Mouse (Mus musculus): Measurements from ENCODE around the gene Prkca. TPM values are rescaled to one million over a fixed set of nuclear protein-coding genes. Genes with fewer than 3 reads are reported as not detected.

The Prkca gene
- polyA plus RNA-seq, 1 experiment from 2014 or later = 8.6 TPM

- Histone ChIP-seq H3K9me3 (no peaks in the 10 kb centered on the region), H3K4me1 (replicated peaks) (no peaks in the 10 kb centered on the region), H3K4me3 (no peak overlapping the region), H3K27me3 (no peaks in the 10 kb centered on the region), H3K36me3 (no peaks in the 10 kb centered on the region), H3K27ac (replicated peaks) (no peak overlapping the region), H3K4me2 (no peak overlapping the region), H3K9ac (no peak overlapping the region)
- 81% methylated on average over 5 of the region's 5 CpGs for WGBS
- ATAC-seq (ENCODE audit: low FRiP score, low read depth) = no peak
Observed at GRCm38 (mm10) chr11:108309791-108310190, 33.9 kb downstream of the Prkca start.

GRCm38 (mm10) chr11:108308253-108308652, 35.5 kb downstream of the Prkca start:
- 96% methylated on average over 5 of the region's 5 CpGs for WGBS
- H3K4me3 ChIP-seq = no peak overlapping the region
- no peak overlapping the region for H3K9ac ChIP-seq
- H3K27ac ChIP-seq (replicated peaks) = no peak overlapping the region
- H3K9me3 ChIP-seq = no peaks in the 10 kb centered on the region
- H3K36me3 ChIP-seq = no peaks in the 10 kb centered on the region
- no peaks in the 10 kb centered on the region for H3K27me3 ChIP-seq
- no peak for ATAC-seq (ENCODE audit: low FRiP score, low read depth)
- no peak overlapping the region for H3K4me2 ChIP-seq
- H3K4me1 ChIP-seq (replicated peaks) = no peaks in the 10 kb centered on the region

- Histone ChIP-seq H3K27ac (replicated peaks) (no peak overlapping the region), H3K4me2 (no peak overlapping the region), H3K9ac (no peak overlapping the region), H3K27me3 (no peaks in the 10 kb centered on the region), H3K36me3 (no peaks in the 10 kb centered on the region), H3K4me1 (replicated peaks) (no peaks in the 10 kb centered on the region), H3K4me3 (no peak overlapping the region), H3K9me3 (no peaks in the 10 kb centered on the region)
- WGBS = 85% methylated on average over 7 of the region's 7 CpGs
- ATAC-seq (ENCODE audit: low FRiP score, low read depth) = no peak
Observed at GRCm38 (mm10) chr11:108307258-108307657, 36.5 kb downstream of the Prkca start.

- Histone ChIP-seq H3K36me3 (no peaks in the 10 kb centered on the region), H3K9ac (no peak overlapping the region), H3K27me3 (no peaks in the 10 kb centered on the region), H3K4me1 (replicated peaks) (0 out of 2 replicates have a peak, but pooled peaks cover 8% of the 10 kb centered on the region), H3K27ac (replicated peaks) (no peak overlapping the region), H3K9me3 (no peaks in the 10 kb centered on the region), H3K4me3 (no peak overlapping the region), H3K4me2 (no peak overlapping the region)
- ATAC-seq (ENCODE audit: low FRiP score, low read depth) = no peak
- 95% methylated on average over 4 of the region's 4 CpGs for WGBS
Observed at GRCm38 (mm10) chr11:108303787-108304186, 39.9 kb downstream of the Prkca start.

- Histone ChIP-seq H3K27ac (replicated peaks) (no peak overlapping the region), H3K4me2 (no peak overlapping the region), H3K4me3 (no peak overlapping the region), H3K36me3 (no peaks in the 10 kb centered on the region), H3K27me3 (no peaks in the 10 kb centered on the region), H3K9me3 (no peaks in the 10 kb centered on the region), H3K4me1 (replicated peaks) (peaks cover 16% of the 10 kb centered on the region; the same call in 1 of the 2 replicates), H3K9ac (no peak overlapping the region)
- WGBS = 81% methylated on average over 10 of the region's 10 CpGs
- ATAC-seq (ENCODE audit: low FRiP score, low read depth) = no peak
Observed at GRCm38 (mm10) chr11:108301796-108302490, 41.8 kb downstream of the Prkca start.

- H3K4me3 ChIP-seq = no peak overlapping the region
- no peak overlapping the region for H3K9ac ChIP-seq
- H3K4me1 ChIP-seq (replicated peaks) = peaks cover 16% of the 10 kb centered on the region; the same call in 1 of the 2 replicates
- H3K36me3 ChIP-seq = no peaks in the 10 kb centered on the region
- no peak overlapping the region for H3K4me2 ChIP-seq
- no peak for ATAC-seq (ENCODE audit: low FRiP score, low read depth)
- H3K9me3 ChIP-seq = no peaks in the 10 kb centered on the region
- H3K27me3 ChIP-seq = no peaks in the 10 kb centered on the region
- WGBS = 86% methylated on average over 6 of the region's 6 CpGs
- no peak overlapping the region for H3K27ac ChIP-seq (replicated peaks)
Observed at GRCm38 (mm10) chr11:108301036-108301435, 42.7 kb downstream of the Prkca start.

DNA sequence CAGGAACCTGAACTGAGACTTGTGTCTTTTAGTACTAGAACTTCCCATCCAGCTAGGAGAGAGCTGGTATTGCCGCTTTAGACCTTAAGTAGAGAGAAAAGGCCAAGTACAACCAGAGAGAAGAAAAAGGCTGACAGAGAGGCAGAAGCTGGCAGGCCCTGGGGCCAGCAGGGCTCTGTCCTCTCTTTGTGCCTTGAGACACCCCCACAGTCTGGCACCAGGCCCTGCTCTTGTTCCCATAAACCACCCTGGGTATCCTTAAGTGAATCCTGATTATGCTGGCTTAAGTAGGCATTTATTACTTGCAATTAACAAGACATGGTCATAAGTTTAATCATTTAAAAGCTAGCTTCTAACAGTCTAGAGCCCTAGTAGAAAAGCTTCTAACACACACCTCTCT, 43.3 kb downstream of the Prkca start:
- Histone ChIP-seq H3K36me3 (no peaks in the 10 kb centered on the region), H3K4me3 (no peak overlapping the region), H3K27ac (replicated peaks) (no peak overlapping the region), H3K4me2 (no peak overlapping the region), H3K4me1 (replicated peaks) (peaks cover 16% of the 10 kb centered on the region; the same call in 1 of the 2 replicates), H3K9me3 (no peaks in the 10 kb centered on the region), H3K9ac (no peak overlapping the region), H3K27me3 (no peaks in the 10 kb centered on the region)
- no peak for ATAC-seq (ENCODE audit: low FRiP score, low read depth)
- 79% methylated on average over 1 of the region's 1 CpGs for WGBS

- Histone ChIP-seq H3K27me3 (no peaks in the 10 kb centered on the region), H3K9me3 (no peaks in the 10 kb centered on the region), H3K9ac (no peak overlapping the region), H3K4me3 (no peak overlapping the region), H3K36me3 (no peaks in the 10 kb centered on the region), H3K27ac (replicated peaks) (no peak overlapping the region), H3K4me1 (replicated peaks) (peaks cover 16% of the 10 kb centered on the region; the same call in 1 of the 2 replicates), H3K4me2 (no peak overlapping the region)
- WGBS = 71% methylated on average over 10 of the region's 10 CpGs
- no peak for ATAC-seq (ENCODE audit: low FRiP score, low read depth)
Observed at GRCm38 (mm10) chr11:108299913-108300312, 43.8 kb downstream of the Prkca start.

- peaks cover 16% of the 10 kb centered on the region; the same call in 1 of the 2 replicates for H3K4me1 ChIP-seq (replicated peaks)
- no peaks in the 10 kb centered on the region for H3K27me3 ChIP-seq
- no peaks in the 10 kb centered on the region for H3K9me3 ChIP-seq
- no peak overlapping the region for H3K9ac ChIP-seq
- no peak overlapping the region for H3K27ac ChIP-seq (replicated peaks)
- H3K36me3 ChIP-seq = no peaks in the 10 kb centered on the region
- no peak for ATAC-seq (ENCODE audit: low FRiP score, low read depth)
- 70% methylated on average over 8 of the region's 8 CpGs for WGBS
- H3K4me3 ChIP-seq = no peak overlapping the region
- no peak overlapping the region for H3K4me2 ChIP-seq
Observed at GRCm38 (mm10) chr11:108297956-108298355, 45.8 kb downstream of the Prkca start.

DNA sequence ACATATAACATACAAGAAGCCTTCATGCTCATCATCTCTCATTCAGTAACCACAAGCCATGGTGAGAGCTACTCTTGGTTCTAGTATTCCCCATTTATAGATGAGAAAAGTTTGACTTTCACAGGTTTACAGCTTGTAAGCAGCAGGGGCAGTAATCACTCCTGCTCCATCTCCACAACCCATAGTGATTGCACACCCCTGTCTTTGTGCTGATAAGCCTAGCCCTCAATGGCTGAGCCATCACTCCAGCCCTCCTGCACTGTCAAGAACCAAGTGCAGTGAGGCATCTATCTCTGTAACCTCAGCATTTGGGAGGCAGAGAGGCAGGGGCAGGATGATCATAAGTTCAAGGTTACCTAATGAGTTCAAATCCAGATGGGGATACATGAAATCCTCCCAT, 48.4 kb downstream of the Prkca start:
- no peak overlapping the region for H3K27ac ChIP-seq (replicated peaks)
- H3K9me3 ChIP-seq = no peaks in the 10 kb centered on the region
- no peaks in the 10 kb centered on the region for H3K27me3 ChIP-seq
- no peak overlapping the region for H3K4me2 ChIP-seq
- ATAC-seq (ENCODE audit: low FRiP score, low read depth) = no peak
- H3K9ac ChIP-seq = no peak overlapping the region
- H3K4me1 ChIP-seq (replicated peaks) = peaks cover 10% of the 10 kb centered on the region; the same call in 1 of the 2 replicates
- no peak overlapping the region for H3K4me3 ChIP-seq
- no peaks in the 10 kb centered on the region for H3K36me3 ChIP-seq

- Histone ChIP-seq H3K27ac (replicated peaks) (no peak overlapping the region), H3K36me3 (no peaks in the 10 kb centered on the region), H3K9ac (no peak overlapping the region), H3K27me3 (no peaks in the 10 kb centered on the region), H3K4me2 (no peak overlapping the region), H3K9me3 (no peaks in the 10 kb centered on the region), H3K4me3 (no peak overlapping the region), H3K4me1 (replicated peaks) (peaks cover 9% of the 10 kb centered on the region; the same call in 1 of the 2 replicates)
- no peak for ATAC-seq (ENCODE audit: low FRiP score, low read depth)
- WGBS = 94% methylated on average over 12 of the region's 12 CpGs
Observed at GRCm38 (mm10) chr11:108294305-108294813, 49.4 kb downstream of the Prkca start.

DNA sequence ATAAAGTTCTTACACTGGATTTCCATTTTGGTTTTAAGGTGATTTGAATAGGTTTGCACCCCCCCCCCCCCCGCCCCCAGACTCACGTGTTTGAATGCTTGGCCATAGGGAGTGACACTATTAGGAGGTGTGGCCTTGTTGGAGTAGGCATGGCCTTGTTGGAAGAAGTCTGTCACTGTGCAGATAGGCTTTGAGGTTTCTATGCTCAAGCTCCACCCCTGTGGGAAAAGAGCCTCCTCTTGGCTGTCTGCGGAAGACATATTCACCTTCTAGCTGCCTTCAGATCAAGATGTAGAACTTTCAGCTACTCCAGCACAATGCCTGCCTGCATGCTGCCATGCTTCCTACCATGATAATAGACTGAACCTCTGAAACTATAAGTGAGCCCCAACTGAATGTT, 49.9 kb downstream of the Prkca start:
- Histone ChIP-seq H3K27ac (replicated peaks) (no peak overlapping the region), H3K4me1 (replicated peaks) (peaks cover 9% of the 10 kb centered on the region; the same call in 1 of the 2 replicates), H3K9me3 (no peaks in the 10 kb centered on the region), H3K9ac (no peak overlapping the region), H3K4me3 (no peak overlapping the region), H3K4me2 (no peak overlapping the region), H3K36me3 (no peaks in the 10 kb centered on the region), H3K27me3 (no peaks in the 10 kb centered on the region)
- no peak for ATAC-seq (ENCODE audit: low FRiP score, low read depth)
- 58% methylated on average over 3 of the region's 3 CpGs for WGBS
